Mouse (Mus musculus): ENCODE data around the gene Carmil1. TPM values are rescaled to one million over a fixed set of nuclear protein-coding genes. Genes with fewer than 3 reads are reported as not detected.

The Carmil1 gene
- polyA plus RNA-seq, 1 experiment from 2014 or later, result 5.5 TPM

GRCm38 (mm10) chr13:24027191-24028170, 253.1 kb downstream of the Carmil1 start:
- Histone ChIP-seq H3K4me2 (no peak overlapping the region), H3K36me3 (no peaks in the 10 kb centered on the region), H3K4me3 (replicated peaks) (no peak overlapping the region), H3K9me3 (replicated peaks) (no peaks in the 10 kb centered on the region), H3K27me3 (no peaks in the 10 kb centered on the region), H3K4me1 (replicated peaks) (no peaks in the 10 kb centered on the region), H3K27ac (no peak overlapping the region), H3K9ac (no peak overlapping the region)
- WGBS (ENCODE audit: insufficient replicate concordance), result 46% methylated on average over 5 of the region's 5 CpGs
- DNase-seq, result no peak
- ATAC-seq (ENCODE audit: low read depth), result no peak

GRCm38 (mm10) chr13:24018515-24018914, 262.1 kb downstream of the Carmil1 start:
- H3K4me1 ChIP-seq (replicated peaks), result no peaks in the 10 kb centered on the region
- ATAC-seq (ENCODE audit: low read depth), result no peak
- no peak for DNase-seq
- no peaks in the 10 kb centered on the region for H3K9me3 ChIP-seq (replicated peaks)
- H3K27ac ChIP-seq, result no peak overlapping the region
- no peaks in the 10 kb centered on the region for H3K36me3 ChIP-seq
- WGBS (ENCODE audit: insufficient replicate concordance), result 51% methylated on average over 4 of the region's 4 CpGs
- no peaks in the 10 kb centered on the region for H3K27me3 ChIP-seq
- no peak overlapping the region for H3K9ac ChIP-seq
- H3K4me3 ChIP-seq (replicated peaks), result no peak overlapping the region
- H3K4me2 ChIP-seq, result no peak overlapping the region

GRCm38 (mm10) chr13:24005528-24005927, 275.1 kb downstream of the Carmil1 start:
- Histone ChIP-seq H3K4me3 (replicated peaks) (no peak overlapping the region), H3K9me3 (replicated peaks) (no peaks in the 10 kb centered on the region), H3K9ac (no peak overlapping the region), H3K36me3 (no peaks in the 10 kb centered on the region), H3K4me1 (replicated peaks) (peaks cover 14% of the 10 kb centered on the region), H3K27ac (no peak overlapping the region), H3K27me3 (0 out of 2 replicates have a peak, but pooled peaks cover 4% of the 10 kb centered on the region), H3K4me2 (no peak overlapping the region)
- WGBS (ENCODE audit: insufficient replicate concordance), result 35% methylated on average over 2 of the region's 2 CpGs
- ATAC-seq (ENCODE audit: low read depth) (peak; percentile 76), DNase-seq (peak; percentile 5)

GRCm38 (mm10) chr13:24001797-24002196, 278.8 kb downstream of the Carmil1 start:
- peaks cover 14% of the 10 kb centered on the region for H3K4me1 ChIP-seq (replicated peaks)
- no peak overlapping the region for H3K27ac ChIP-seq
- H3K9me3 ChIP-seq (replicated peaks), result no peaks in the 10 kb centered on the region
- no peak for ATAC-seq (ENCODE audit: low read depth)
- whole genome bisulfite sequencing (ENCODE audit: insufficient replicate concordance), result 38% methylated on average over 2 of the region's 2 CpGs
- no peak for DNase-seq
- no peak overlapping the region for H3K4me3 ChIP-seq (replicated peaks)
- no peak overlapping the region for H3K4me2 ChIP-seq
- H3K9ac ChIP-seq, result no peak overlapping the region
- peaks cover 10% of the 10 kb centered on the region; the same call in 1 of the 2 replicates for H3K27me3 ChIP-seq
- no peaks in the 10 kb centered on the region for H3K36me3 ChIP-seq

- peaks cover 13% of the 10 kb centered on the region for H3K4me1 ChIP-seq (replicated peaks)
- no peak overlapping the region for H3K9ac ChIP-seq
- DNase-seq (no peak), ATAC-seq (ENCODE audit: low read depth) (no peak)
- 45% methylated on average over 2 of the region's 2 CpGs for WGBS (ENCODE audit: insufficient replicate concordance)
- H3K4me2 ChIP-seq, result no peak overlapping the region
- no peak overlapping the region for H3K27ac ChIP-seq
- no peaks in the 10 kb centered on the region for H3K36me3 ChIP-seq
- H3K9me3 ChIP-seq (replicated peaks), result no peaks in the 10 kb centered on the region
- H3K27me3 ChIP-seq, result peaks cover 10% of the 10 kb centered on the region; the same call in 1 of the 2 replicates
- no peak overlapping the region for H3K4me3 ChIP-seq (replicated peaks)
These were observed 279.5 kb downstream of the Carmil1 start for GRCm38 (mm10) chr13:24001081-24001480.

GRCm38 (mm10) chr13:23998826-23999225, 281.8 kb downstream of the Carmil1 start:
- no peak overlapping the region for H3K4me3 ChIP-seq (replicated peaks)
- peaks cover 20% of the 10 kb centered on the region for H3K27me3 ChIP-seq
- no peaks in the 10 kb centered on the region for H3K4me1 ChIP-seq (replicated peaks)
- WGBS (ENCODE audit: insufficient replicate concordance), result 39% methylated on average over 2 of the region's 2 CpGs
- no peak for ATAC-seq (ENCODE audit: low read depth)
- DNase-seq, result no peak
- H3K9me3 ChIP-seq (replicated peaks), result no peaks in the 10 kb centered on the region
- H3K36me3 ChIP-seq, result no peaks in the 10 kb centered on the region
- no peak overlapping the region for H3K27ac ChIP-seq
- no peak overlapping the region for H3K4me2 ChIP-seq
- no peak overlapping the region for H3K9ac ChIP-seq

GRCm38 (mm10) chr13:23994756-23995155, 285.8 kb downstream of the Carmil1 start:
- H3K4me3 ChIP-seq (replicated peaks), result no peak overlapping the region
- peaks cover 51% of the 10 kb centered on the region for H3K27me3 ChIP-seq
- H3K27ac ChIP-seq, result no peak overlapping the region
- H3K4me1 ChIP-seq (replicated peaks), result no peaks in the 10 kb centered on the region
- ATAC-seq (ENCODE audit: low read depth) (no peak), DNase-seq (no peak)
- H3K4me2 ChIP-seq, result no peak overlapping the region
- 59% methylated on average over 3 of the region's 3 CpGs for WGBS (ENCODE audit: insufficient replicate concordance)
- H3K9me3 ChIP-seq (replicated peaks), result no peaks in the 10 kb centered on the region
- H3K36me3 ChIP-seq, result no peaks in the 10 kb centered on the region
- H3K9ac ChIP-seq, result no peak overlapping the region

GRCm38 (mm10) chr13:23994024-23994423, 286.6 kb downstream of the Carmil1 start:
- no peak overlapping the region for H3K9ac ChIP-seq
- no peak overlapping the region for H3K4me2 ChIP-seq
- H3K27me3 ChIP-seq, result peaks cover 52% of the 10 kb centered on the region
- 21% methylated on average over 9 of the region's 9 CpGs for WGBS (ENCODE audit: insufficient replicate concordance)
- H3K36me3 ChIP-seq, result no peaks in the 10 kb centered on the region
- H3K4me1 ChIP-seq (replicated peaks), result no peaks in the 10 kb centered on the region
- H3K9me3 ChIP-seq (replicated peaks), result no peaks in the 10 kb centered on the region
- no peak overlapping the region for H3K4me3 ChIP-seq (replicated peaks)
- no peak for ATAC-seq (ENCODE audit: low read depth)
- DNase-seq, result no peak
- H3K27ac ChIP-seq, result no peak overlapping the region

- 2% methylated on average over 20 of the region's 20 CpGs for WGBS (ENCODE audit: insufficient replicate concordance)
These were observed 289.7 kb downstream of the Carmil1 start, which contains the start of gene Scgn for GRCm38 (mm10) chr13:23990928-23991327. Gene Scgn, minus strand, starts transcription at chr13:23991214.

GRCm38 (mm10) chr13:23990451-23990850, 290.1 kb downstream of the Carmil1 start:
- ATAC-seq (ENCODE audit: low read depth) (no peak), DNase-seq (no peak)
- H3K9me3 ChIP-seq (replicated peaks), result no peaks in the 10 kb centered on the region
- H3K4me3 ChIP-seq (replicated peaks), result no peak overlapping the region
- H3K4me1 ChIP-seq (replicated peaks), result no peaks in the 10 kb centered on the region
- peaks cover 46% of the 10 kb centered on the region for H3K27me3 ChIP-seq
- H3K4me2 ChIP-seq, result no peak overlapping the region
- H3K9ac ChIP-seq, result no peak overlapping the region
- no peaks in the 10 kb centered on the region for H3K36me3 ChIP-seq
- 42% methylated on average over 5 of the region's 5 CpGs for WGBS (ENCODE audit: insufficient replicate concordance)
- no peak overlapping the region for H3K27ac ChIP-seq

More at GRCm38 (mm10) chr13:23990928-23991327, 289.7 kb downstream of the Carmil1 start, which contains the start of gene Scgn:
- H3K27me3 ChIP-seq, result peaks cover 48% of the 10 kb centered on the region
- no peak within 1 kb of the TSS for H3K4me2 ChIP-seq
- no peaks in the 10 kb centered on the region for H3K36me3 ChIP-seq
- DNase-seq (peak; percentile 28), ATAC-seq (ENCODE audit: low read depth) (no peak)
- no peak within 1 kb of the TSS for H3K9ac ChIP-seq
- H3K9me3 ChIP-seq (replicated peaks), result no peaks in the 10 kb centered on the region
- H3K27ac ChIP-seq, result no peak within 1 kb of the TSS
- no peak within 1 kb of the TSS for H3K4me3 ChIP-seq (replicated peaks)
- no peaks in the 10 kb centered on the region for H3K4me1 ChIP-seq (replicated peaks)

GRCm38 (mm10) chr13:23985130-23985529, 295.5 kb downstream of the Carmil1 start:
- 45% methylated on average over 3 of the region's 3 CpGs for WGBS (ENCODE audit: insufficient replicate concordance)
- Histone ChIP-seq H3K4me2 (no peak overlapping the region), H3K27me3 (0 out of 2 replicates have a peak, but pooled peaks cover 4% of the 10 kb centered on the region), H3K4me3 (replicated peaks) (no peak overlapping the region), H3K36me3 (no peaks in the 10 kb centered on the region), H3K9me3 (replicated peaks) (no peaks in the 10 kb centered on the region), H3K4me1 (replicated peaks) (no peaks in the 10 kb centered on the region), H3K27ac (no peak overlapping the region), H3K9ac (no peak overlapping the region)
- no peak for ATAC-seq (ENCODE audit: low read depth)
- DNase-seq, result no peak
